Mouse (Mus musculus): ENCODE results near the gene Klk6. TPM values are rescaled to one million over a fixed set of nuclear protein-coding genes. Genes with fewer than 3 reads are reported as not detected.

The Klk6 gene
- polyA plus RNA-seq, 1 experiment from 2014 or later = not detected

DNA sequence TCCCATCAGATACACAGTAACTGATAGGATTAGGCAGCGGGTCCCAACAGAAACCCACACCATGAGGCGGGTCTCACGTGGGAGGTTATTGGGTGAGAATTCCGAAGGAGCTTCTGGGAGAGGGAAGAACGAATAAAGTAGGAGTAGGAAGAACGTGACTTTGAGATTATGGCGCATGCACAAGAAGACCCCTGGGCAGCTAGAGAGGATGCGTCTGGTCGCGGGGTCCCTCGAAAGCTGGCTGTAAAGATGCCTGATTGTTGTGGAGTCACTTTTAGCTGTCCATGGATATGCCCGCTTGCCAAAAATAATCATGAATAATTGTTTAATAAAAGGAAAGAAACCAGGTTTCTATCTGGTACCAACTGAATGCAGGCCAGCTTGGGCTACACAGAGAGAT is 33.2 kb downstream of the Klk6 start:
- Histone ChIP-seq H3K27ac (ENCODE audit: low read length) (no peak overlapping the region), H3K4me3 (ENCODE audit: low read depth, low read length) (no peak overlapping the region), H3K4me1 (ENCODE audit: insufficient read depth, low read depth, low read length) (no peaks in the 10 kb centered on the region), H3K36me3 (ENCODE audit: insufficient read depth, low read length) (no peaks in the 10 kb centered on the region), H3K9me3 (ENCODE audit: low read length) (no peaks in the 10 kb centered on the region), H3K27me3 (replicated peaks; ENCODE audit: insufficient read depth, low read length) (no peaks in the 10 kb centered on the region), H3K9ac (replicated peaks; ENCODE audit: low read depth) (no peak overlapping the region), H3K4me2 (replicated peaks; ENCODE audit: low read depth, low read length) (no peak overlapping the region)
- 87% methylated on average over 12 of the region's 12 CpGs for WGBS
- ATAC-seq = no peak
- no peak for DNase-seq (ENCODE audit: low spot score)
- TF ChIP-seq EP300 (IDR thresholded peaks at IDR 0.05) = no peak
- TF ChIP-seq CTCF (IDR thresholded peaks at IDR 0.05) = no peak

- H3K27ac ChIP-seq (ENCODE audit: low read length) = no peak overlapping the region
These were observed 36.1 kb downstream of the Klk6 start for GRCm38 (mm10) chr7:43860411-43860810.

GRCm38 (mm10) chr7:43873237-43873636 is 48.9 kb downstream of the Klk6 start:
- no peaks in the 10 kb centered on the region for H3K36me3 ChIP-seq (ENCODE audit: insufficient read depth, low read length)
- H3K9ac ChIP-seq (replicated peaks; ENCODE audit: low read depth) = no peak overlapping the region
- no peak overlapping the region for H3K4me3 ChIP-seq (ENCODE audit: low read depth, low read length)
- peak; percentile 55 for DNase-seq (ENCODE audit: low spot score)
- no peaks in the 10 kb centered on the region for H3K9me3 ChIP-seq (ENCODE audit: low read length)
- TF ChIP-seq CTCF (IDR thresholded peaks at IDR 0.05) (peak; percentile 86), EP300 (IDR thresholded peaks at IDR 0.05) (no peak)
- ATAC-seq = no peak
- H3K27me3 ChIP-seq (replicated peaks; ENCODE audit: insufficient read depth, low read length) = no peaks in the 10 kb centered on the region
- no peak overlapping the region for H3K27ac ChIP-seq (ENCODE audit: low read length)
- H3K4me2 ChIP-seq (replicated peaks; ENCODE audit: low read depth, low read length) = no peak overlapping the region
- H3K4me1 ChIP-seq (ENCODE audit: insufficient read depth, low read depth, low read length) = no peaks in the 10 kb centered on the region
- WGBS = 4% methylated on average over 10 of the region's 10 CpGs

More at GRCm38 (mm10) chr7:43860411-43860810, 36.1 kb downstream of the Klk6 start:
- Histone ChIP-seq H3K9ac (replicated peaks; ENCODE audit: low read depth) (no peak overlapping the region), H3K4me2 (replicated peaks; ENCODE audit: low read depth, low read length) (no peak overlapping the region), H3K4me1 (ENCODE audit: insufficient read depth, low read depth, low read length) (no peaks in the 10 kb centered on the region), H3K4me3 (ENCODE audit: low read depth, low read length) (no peak overlapping the region), H3K27me3 (replicated peaks; ENCODE audit: insufficient read depth, low read length) (no peaks in the 10 kb centered on the region), H3K9me3 (ENCODE audit: low read length) (no peaks in the 10 kb centered on the region), H3K36me3 (ENCODE audit: insufficient read depth, low read length) (no peaks in the 10 kb centered on the region)
- DNase-seq (ENCODE audit: low spot score) (no peak), ATAC-seq (no peak)
- no peak for TF ChIP-seq EP300 (IDR thresholded peaks at IDR 0.05)
- no peak for TF ChIP-seq CTCF (IDR thresholded peaks at IDR 0.05)
- 78% methylated on average over 8 of the region's 8 CpGs for WGBS

DNA sequence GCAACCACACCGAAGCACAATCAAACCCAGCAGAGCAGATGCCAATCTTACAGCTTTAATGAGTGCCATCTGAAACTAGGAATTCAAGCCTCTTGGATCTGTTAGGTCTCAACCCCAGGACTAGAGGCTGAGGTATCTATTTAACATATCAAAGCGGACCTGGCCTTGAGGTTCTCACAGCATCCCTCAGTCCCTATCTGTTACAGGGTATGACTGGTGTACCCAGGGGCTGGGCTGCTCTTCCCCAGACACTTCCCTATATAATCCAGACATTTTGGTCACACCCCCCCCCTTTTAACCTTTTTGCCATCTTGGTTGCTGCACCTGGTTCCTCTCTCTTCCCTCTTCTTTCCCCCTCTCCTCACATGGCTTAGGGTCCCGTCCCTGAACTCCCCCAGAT is 49.4 kb downstream of the Klk6 start:
- no peaks in the 10 kb centered on the region for H3K4me1 ChIP-seq (ENCODE audit: insufficient read depth, low read depth, low read length)
- TF ChIP-seq EP300 (IDR thresholded peaks at IDR 0.05) (no peak), CTCF (IDR thresholded peaks at IDR 0.05) (no peak)
- DNase-seq (ENCODE audit: low spot score) (no peak), ATAC-seq (no peak)
- no peak overlapping the region for H3K4me2 ChIP-seq (replicated peaks; ENCODE audit: low read depth, low read length)
- H3K27me3 ChIP-seq (replicated peaks; ENCODE audit: insufficient read depth, low read length) = no peaks in the 10 kb centered on the region
- no peak overlapping the region for H3K27ac ChIP-seq (ENCODE audit: low read length)
- WGBS = 75% methylated on average over 3 of the region's 3 CpGs
- H3K4me3 ChIP-seq (ENCODE audit: low read depth, low read length) = no peak overlapping the region
- no peak overlapping the region for H3K9ac ChIP-seq (replicated peaks; ENCODE audit: low read depth)
- no peaks in the 10 kb centered on the region for H3K36me3 ChIP-seq (ENCODE audit: insufficient read depth, low read length)
- H3K9me3 ChIP-seq (ENCODE audit: low read length) = no peaks in the 10 kb centered on the region

DNA sequence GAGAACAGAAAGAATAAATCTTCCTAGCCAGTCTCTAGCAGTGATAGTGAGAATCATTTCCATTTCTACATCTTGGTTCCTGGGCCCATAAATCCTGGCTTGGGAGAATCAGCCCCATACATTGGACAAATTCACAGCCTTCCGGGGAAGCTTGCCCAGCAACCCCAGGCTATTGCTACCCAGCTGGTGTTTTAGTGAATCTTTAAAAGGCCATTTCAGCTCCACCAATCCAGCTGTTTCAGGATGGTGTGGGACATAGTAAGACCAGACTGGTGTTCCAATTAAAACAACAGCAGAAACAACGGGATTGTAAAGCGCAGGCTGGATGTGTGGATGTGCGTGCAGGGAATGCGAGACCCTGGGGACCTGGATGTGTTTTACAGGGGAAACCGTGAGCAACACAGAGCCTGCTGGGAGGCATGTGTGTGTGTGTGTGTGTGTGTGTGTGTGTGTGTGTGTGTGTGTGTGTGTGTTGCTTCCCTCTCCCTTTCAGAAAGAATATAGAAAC is 50.6 kb downstream of the Klk6 start:
- no peaks in the 10 kb centered on the region for H3K4me1 ChIP-seq (ENCODE audit: insufficient read depth, low read depth, low read length)
- H3K27ac ChIP-seq (ENCODE audit: low read length) = no peak overlapping the region
- no peaks in the 10 kb centered on the region for H3K27me3 ChIP-seq (replicated peaks; ENCODE audit: insufficient read depth, low read length)
- no peaks in the 10 kb centered on the region for H3K9me3 ChIP-seq (ENCODE audit: low read length)
- ATAC-seq (no peak), DNase-seq (ENCODE audit: low spot score) (no peak)
- no peaks in the 10 kb centered on the region for H3K36me3 ChIP-seq (ENCODE audit: insufficient read depth, low read length)
- no peak for TF ChIP-seq EP300 (IDR thresholded peaks at IDR 0.05)
- TF ChIP-seq CTCF (IDR thresholded peaks at IDR 0.05) = no peak
- H3K4me2 ChIP-seq (replicated peaks; ENCODE audit: low read depth, low read length) = no peak overlapping the region
- 77% methylated on average over 6 of the region's 6 CpGs for WGBS
- H3K9ac ChIP-seq (replicated peaks; ENCODE audit: low read depth) = no peak overlapping the region
- H3K4me3 ChIP-seq (ENCODE audit: low read depth, low read length) = no peak overlapping the region

DNA sequence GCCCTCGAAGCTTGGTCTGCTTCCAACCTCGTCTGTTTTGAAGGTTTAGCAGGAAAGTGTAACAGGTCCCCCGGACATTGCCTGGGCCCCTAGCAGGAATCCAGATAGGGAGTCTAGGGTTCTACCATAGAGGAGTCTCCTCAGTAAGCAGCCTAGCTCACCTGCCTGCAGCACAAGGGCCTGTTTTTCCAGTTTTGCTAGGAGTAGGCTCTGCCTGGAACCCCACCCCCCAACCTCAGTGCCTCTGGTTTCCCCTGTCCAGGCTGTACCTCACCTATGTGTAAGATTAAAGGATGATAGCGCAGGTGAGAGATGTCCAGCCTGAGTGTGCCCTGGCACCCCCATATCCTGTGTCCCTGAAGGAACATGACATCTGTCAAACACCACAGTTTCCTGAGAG is 52.1 kb downstream of the Klk6 start:
- Histone ChIP-seq H3K4me2 (replicated peaks; ENCODE audit: low read depth, low read length) (no peak overlapping the region), H3K27ac (ENCODE audit: low read length) (no peak overlapping the region), H3K4me3 (ENCODE audit: low read depth, low read length) (no peak overlapping the region), H3K9ac (replicated peaks; ENCODE audit: low read depth) (no peak overlapping the region), H3K36me3 (ENCODE audit: insufficient read depth, low read length) (no peaks in the 10 kb centered on the region), H3K9me3 (ENCODE audit: low read length) (no peaks in the 10 kb centered on the region), H3K27me3 (replicated peaks; ENCODE audit: insufficient read depth, low read length) (no peaks in the 10 kb centered on the region), H3K4me1 (ENCODE audit: insufficient read depth, low read depth, low read length) (no peaks in the 10 kb centered on the region)
- WGBS = 57% methylated on average over 4 of the region's 4 CpGs
- DNase-seq (ENCODE audit: low spot score) = no peak
- no peak for ATAC-seq
- TF ChIP-seq CTCF (IDR thresholded peaks at IDR 0.05) (no peak), EP300 (IDR thresholded peaks at IDR 0.05) (no peak)

- H3K9ac ChIP-seq (replicated peaks; ENCODE audit: low read depth) = no peak overlapping the region
- ATAC-seq (no peak), DNase-seq (ENCODE audit: low spot score) (no peak)
- TF ChIP-seq EP300 (IDR thresholded peaks at IDR 0.05) (no peak), CTCF (IDR thresholded peaks at IDR 0.05) (no peak)
- H3K27ac ChIP-seq (ENCODE audit: low read length) = no peak overlapping the region
- H3K4me3 ChIP-seq (ENCODE audit: low read depth, low read length) = no peak overlapping the region
- no peaks in the 10 kb centered on the region for H3K36me3 ChIP-seq (ENCODE audit: insufficient read depth, low read length)
- H3K27me3 ChIP-seq (replicated peaks; ENCODE audit: insufficient read depth, low read length) = no peaks in the 10 kb centered on the region
- WGBS = 23% methylated on average over 1 of the region's 1 CpGs
- H3K4me1 ChIP-seq (ENCODE audit: insufficient read depth, low read depth, low read length) = no peaks in the 10 kb centered on the region
- H3K4me2 ChIP-seq (replicated peaks; ENCODE audit: low read depth, low read length) = no peak overlapping the region
- no peaks in the 10 kb centered on the region for H3K9me3 ChIP-seq (ENCODE audit: low read length)
These were observed 54.0 kb downstream of the Klk6 start for GRCm38 (mm10) chr7:43878281-43878680.
